Mouse (Mus musculus) olfactory bulb, adult 2 months (tissue): ENCODE measurements around the gene Pou6f1.

ENCODE experiments used
- CTCF ChIP-seq: fragments of 200-500 bp; IDR thresholded peaks from 2 replicates; pipeline ENCODE4 v1.5.1; 2012; ENCODE audit warnings: low read depth, mild to moderate bottlenecking, low read length, moderate library complexity; ENCODE audit not compliant: insufficient read depth
- POLR2A ChIP-seq: fragments of 200-500 bp; IDR thresholded peaks from 2 replicates; pipeline ENCODE4 v1.6.1; 2012; ENCODE audit warnings: mild to moderate bottlenecking, low read depth, low read length, moderate library complexity; ENCODE audit not compliant: insufficient read depth

DNA sequence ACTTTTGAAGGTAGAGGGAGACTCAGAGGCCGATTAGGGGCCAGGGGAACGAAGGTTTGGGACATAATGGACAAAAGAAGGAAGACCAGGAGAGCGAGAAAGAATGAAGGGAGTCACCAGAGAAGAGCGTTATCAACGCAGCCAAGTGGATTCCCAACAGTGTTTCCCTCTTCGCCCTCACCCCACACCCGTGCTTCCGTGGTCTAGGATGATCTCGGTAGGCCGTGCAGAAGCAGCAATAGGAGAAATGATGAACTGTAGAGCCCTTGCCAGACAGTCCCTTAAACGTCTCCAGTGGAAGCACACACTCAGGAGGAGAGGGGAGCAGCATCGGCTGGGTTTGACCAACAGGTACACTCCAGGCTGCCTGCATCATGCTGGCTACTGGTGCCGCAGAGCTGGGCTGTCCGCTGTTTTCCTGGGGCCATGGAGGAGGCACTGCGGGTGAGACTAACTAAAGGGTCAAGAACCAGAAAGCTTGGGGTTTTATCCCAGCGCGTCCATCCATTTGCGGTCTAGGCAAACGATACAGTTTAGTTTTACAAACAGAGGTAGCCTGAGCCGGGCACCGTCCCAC lies 1.0 kb upstream of the Pou6f1 start:
- TF ChIP-seq POLR2A = no peak
- no peak for TF ChIP-seq CTCF
